Mouse (Mus musculus): ENCODE data around the gene Myo9b.
A peak's percentile ranks its signal among the peaks of the same experiment; 100 is the strongest.
"Not testable (repeated sequence)": the region's sequence is repeated elsewhere in the genome, so short reads cannot be mapped to it uniquely, and the experiment has no call there.

Myo9b gene

GRCm38 (mm10) chr8:71296188-71296621, 23.7 kb downstream of the Myo9b start:
- peak in 1 of 2 experiments; percentile 56 for DNase-seq (ENCODE audit: inconsistent age in 2 of 2, low spot score in 1 of 2)

DNA sequence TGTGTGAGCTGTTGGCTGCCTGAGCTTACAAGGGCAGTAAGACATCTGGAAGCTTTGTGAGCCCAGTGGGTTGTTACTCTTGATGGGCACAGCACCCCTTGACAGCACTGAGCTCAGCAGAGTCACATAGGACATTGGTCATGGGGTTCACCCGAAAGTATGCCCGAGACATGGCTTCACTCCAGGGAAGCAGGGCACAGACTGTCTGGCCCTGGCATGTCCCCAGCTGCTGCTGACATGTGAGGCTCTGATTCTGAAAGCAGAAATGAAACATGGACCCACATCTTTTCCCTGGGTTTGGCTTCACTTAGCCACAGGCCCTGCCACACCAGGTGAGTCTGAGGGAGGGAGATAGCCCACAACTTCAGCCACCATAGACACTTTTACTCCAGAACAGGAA, 24.3 kb downstream of the Myo9b start:
- DNase-seq (ENCODE audit: inconsistent age in 2 of 2, low spot score in 1 of 2), result no peak

DNA sequence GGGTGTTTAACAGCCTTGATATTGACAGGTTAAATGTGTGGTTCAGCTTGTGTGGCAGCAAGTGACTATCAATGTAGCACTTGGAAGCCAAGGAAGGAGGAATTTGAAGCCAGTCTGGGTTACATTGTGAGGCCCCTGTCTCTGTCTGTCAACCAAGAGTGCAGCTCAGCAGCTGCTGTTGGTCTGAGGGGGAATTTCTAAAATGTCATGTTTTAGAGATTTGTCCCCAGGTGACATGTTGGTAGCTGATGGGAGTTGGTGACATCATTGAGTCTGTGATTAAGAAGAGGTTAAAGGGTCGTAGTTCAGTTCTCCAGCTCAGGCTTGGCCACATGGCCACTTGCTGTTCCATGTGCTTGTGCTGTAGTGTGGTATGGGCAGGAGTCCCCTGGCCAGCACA, 24.9 kb downstream of the Myo9b start:
- DNase-seq (ENCODE audit: inconsistent age in 2 of 2, low spot score in 1 of 2), result no peak

DNA sequence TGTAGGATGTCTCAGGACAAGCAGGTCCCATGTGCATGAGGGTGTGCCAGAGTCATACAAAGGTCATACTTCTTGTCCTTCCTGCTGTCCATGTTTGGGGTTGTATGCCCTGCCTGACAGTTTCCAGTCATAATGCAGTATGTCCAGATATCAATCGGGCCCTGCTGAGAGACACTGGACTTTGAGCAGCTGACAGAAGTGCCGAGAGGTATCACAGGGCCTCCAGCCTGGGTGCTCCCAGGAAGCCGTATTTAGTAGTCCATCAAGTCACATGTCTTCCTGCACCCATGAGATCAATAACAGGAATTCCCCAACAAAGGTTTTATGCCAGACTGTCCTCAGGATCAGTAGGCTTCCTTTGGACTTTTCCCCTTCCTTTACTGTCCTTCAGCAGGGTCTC, 27.2 kb downstream of the Myo9b start:
- no peak for DNase-seq (ENCODE audit: inconsistent age in 2 of 2, low spot score in 1 of 2)

DNA sequence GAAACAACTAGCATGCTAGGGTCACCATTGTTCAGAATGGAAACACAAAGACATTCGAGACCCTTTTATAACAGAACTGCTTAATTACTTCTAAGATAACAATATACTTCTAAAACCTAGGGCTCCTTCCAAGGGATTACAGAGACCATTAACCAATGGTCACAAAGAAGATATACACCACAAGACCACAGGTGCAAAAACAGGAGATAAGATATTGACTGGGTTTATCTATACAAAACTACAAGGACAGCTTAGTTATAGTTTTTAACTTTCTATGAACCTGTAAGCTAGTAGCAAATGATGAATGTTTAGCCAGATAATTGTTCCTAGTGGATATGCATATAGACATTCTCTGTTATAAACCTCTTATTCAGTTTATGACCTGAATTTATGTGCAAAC, 30.3 kb downstream of the Myo9b start:
- no peak for DNase-seq (ENCODE audit: inconsistent age in 2 of 2, low spot score in 1 of 2)

- DNase-seq (ENCODE audit: inconsistent age in 2 of 2, low spot score in 1 of 2), result peak in 1 of 2 experiments; percentile 45
Observed at GRCm38 (mm10) chr8:71303632-71304031, 31.1 kb downstream of the Myo9b start.

- DNase-seq (ENCODE audit: inconsistent age in 2 of 2, low spot score in 1 of 2), result no peak
Observed at GRCm38 (mm10) chr8:71305988-71306387, 33.5 kb downstream of the Myo9b start.

DNA sequence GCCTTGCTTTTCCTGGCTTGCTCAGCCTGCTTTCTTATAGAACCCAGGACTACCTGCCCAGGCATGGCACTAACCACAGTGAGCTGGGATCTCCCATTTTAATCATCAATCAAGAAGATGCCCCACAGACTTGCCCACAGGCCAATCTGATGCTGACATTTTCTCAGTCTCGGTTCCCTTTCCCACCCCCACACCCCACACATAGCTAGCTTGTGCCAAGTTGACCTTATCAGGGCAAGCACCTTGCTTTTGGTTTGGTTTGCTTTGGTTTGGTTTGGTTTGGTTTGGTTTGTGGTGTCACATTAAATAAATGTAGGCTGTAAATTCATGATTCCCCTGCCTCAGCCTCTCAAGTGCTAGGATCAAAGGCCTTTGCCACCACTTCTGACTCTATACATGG, 34.9 kb downstream of the Myo9b start:
- no peak for DNase-seq (ENCODE audit: inconsistent age in 2 of 2, low spot score in 1 of 2)

DNA sequence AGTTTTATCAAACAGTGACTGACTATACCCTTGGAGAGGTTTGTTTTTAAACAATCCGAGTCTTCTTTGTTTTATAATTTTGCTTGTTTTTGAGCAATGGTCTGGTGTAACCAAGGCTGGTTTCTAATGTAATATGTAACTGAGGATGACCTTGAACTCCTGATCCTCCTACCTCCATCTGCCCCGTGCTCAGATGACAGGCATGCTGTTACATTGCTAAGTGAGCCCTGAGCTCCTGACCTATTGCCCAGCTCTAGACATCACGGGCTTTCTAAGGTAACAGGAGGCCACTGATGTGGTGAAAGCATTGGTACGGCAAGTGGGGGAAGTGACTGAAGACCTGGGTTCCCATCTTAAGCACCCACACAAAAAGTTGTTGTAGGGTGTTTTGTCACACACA, 35.4 kb downstream of the Myo9b start:
- no peak for DNase-seq (ENCODE audit: inconsistent age in 2 of 2, low spot score in 1 of 2)

DNA sequence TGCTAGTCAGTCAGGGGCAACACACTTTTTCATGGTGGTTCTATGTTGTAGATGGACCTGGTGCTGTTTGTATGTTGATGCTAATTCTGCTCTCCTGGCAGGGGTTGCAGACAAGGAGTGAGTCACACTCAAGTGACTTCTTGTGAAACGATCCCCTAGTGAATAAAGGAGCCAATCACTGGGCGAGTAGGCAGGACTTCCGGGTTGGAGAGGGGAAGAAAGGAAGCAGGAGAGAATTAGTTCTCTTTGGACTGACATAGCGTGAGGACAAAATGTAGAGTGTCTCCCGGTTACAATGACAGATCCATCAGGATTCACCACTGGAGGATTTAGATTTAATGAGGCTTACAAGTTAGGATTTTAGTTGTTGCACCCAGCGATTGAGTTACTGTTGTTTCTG, 37.9 kb downstream of the Myo9b start:
- DNase-seq (ENCODE audit: inconsistent age in 2 of 2, low spot score in 1 of 2), result peak; percentile 52 to 80

DNA sequence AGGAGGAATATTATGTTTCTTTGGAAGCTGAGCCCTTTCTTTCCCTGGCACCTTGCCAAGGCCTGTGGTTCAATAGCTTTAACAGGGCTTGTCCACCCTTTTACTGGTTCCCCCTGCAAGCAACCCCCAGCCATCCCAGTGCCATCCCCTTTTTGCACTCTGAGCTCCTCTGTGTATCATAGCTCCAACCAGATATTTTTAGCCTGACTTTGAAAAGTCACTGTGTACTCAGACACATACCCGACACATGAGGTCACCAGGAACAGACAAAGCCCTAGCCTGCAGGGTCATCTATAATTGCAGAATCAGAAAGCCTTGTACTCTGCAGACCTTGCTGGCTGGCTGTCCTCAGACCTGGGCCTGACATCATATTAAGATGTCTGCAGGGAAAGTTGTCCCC, 40.2 kb downstream of the Myo9b start:
- peak; percentile 82 to 91 for DNase-seq (ENCODE audit: inconsistent age in 2 of 2, low spot score in 1 of 2)

- no peak for DNase-seq (ENCODE audit: inconsistent age in 2 of 2, low spot score in 1 of 2)
Observed at GRCm38 (mm10) chr8:71313951-71314350, 41.4 kb downstream of the Myo9b start.

GRCm38 (mm10) chr8:71315972-71316371, 43.5 kb downstream of the Myo9b start:
- DNase-seq (ENCODE audit: inconsistent age in 2 of 2, low spot score in 1 of 2), result no peak

GRCm38 (mm10) chr8:71316486-71317031, 44.0 kb downstream of the Myo9b start:
- no peak for DNase-seq (ENCODE audit: inconsistent age in 2 of 2, low spot score in 1 of 2)

DNA sequence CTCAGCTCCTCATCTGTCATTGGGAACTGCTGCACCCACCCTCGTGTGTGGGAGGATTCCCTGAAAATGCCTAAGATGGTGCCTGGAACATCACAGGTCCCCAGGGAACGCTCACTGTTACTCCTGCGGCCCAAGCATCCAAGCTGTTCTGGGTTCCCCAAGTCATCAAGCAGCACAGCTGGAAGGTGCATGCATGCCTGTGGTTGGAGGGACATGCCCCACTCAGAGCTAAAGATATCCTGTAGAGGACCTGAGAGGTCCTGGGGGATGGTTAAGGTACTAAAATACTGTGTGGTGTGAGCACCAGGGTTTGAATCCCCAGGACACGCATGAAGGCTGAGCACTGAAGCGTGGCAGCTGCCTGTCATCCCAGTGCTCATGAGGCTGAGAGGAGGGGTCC, 46.1 kb downstream of the Myo9b start:
- not testable (repeated sequence) for DNase-seq (ENCODE audit: inconsistent age in 2 of 2, low spot score in 1 of 2)

DNA sequence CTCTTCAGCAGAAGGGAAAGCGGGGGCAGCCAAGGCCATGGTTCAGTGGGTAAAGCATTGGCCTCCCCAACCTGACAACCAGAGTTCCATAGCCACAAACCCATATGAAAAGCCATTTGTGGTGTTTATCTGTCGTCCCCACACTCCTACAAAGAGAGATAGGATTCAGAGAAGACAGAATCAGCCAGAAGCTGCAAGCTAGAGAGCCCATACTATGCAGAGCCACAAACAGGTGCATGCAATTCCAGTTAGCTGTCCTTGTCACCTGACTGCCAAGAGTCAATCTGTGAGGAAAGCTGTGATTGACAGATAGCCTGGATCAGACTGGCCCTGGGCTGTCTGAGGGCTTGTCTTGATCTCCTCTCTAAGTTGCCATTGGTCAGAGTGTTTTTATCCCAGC, 47.2 kb downstream of the Myo9b start:
- not testable (repeated sequence) for DNase-seq (ENCODE audit: inconsistent age in 2 of 2, low spot score in 1 of 2)

DNA sequence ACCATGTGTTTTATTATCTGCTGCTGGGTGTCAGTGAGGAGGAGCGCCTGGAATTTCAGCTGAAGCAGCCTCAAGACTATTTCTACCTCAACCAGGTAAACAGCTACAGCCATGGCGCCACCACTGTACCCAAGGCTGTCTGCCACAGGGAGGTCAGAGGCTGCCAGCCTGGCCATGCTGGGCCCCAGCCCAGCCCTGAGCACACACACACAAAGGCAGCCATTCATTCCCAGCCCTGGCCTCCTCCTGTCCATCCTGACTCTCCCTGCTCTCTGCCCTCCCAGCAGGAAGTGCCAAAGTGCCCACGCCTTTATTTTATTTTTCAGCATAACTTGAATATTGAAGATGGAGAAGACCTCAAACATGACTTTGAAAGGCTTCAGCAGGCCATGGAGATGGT, 50.4 kb downstream of the Myo9b start:
- no peak for DNase-seq (ENCODE audit: inconsistent age in 2 of 2, low spot score in 1 of 2)

DNA sequence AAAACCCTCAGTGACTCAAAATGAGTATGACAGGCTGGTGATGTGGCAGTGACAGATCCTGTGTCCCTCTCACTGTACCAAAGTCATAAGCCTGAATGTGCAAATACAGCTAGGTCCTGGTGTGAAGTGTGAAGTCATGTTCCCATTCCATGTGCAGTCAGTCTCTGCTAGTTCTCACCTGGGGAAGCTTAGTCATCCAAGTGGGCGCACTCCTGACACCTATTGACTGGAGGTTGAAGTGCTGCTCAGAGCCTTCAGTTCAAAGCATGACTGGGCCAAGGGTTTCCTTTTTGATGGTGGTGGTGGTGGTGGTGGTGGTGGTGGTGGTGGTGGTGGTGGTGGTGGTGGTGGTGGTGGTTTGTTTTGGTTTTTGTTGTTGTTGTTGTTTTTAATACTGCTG, 52.3 kb downstream of the Myo9b start:
- DNase-seq (ENCODE audit: inconsistent age in 2 of 2, low spot score in 1 of 2), result peak in 1 of 2 experiments; percentile 69

- DNase-seq (ENCODE audit: inconsistent age in 2 of 2, low spot score in 1 of 2), result not testable (repeated sequence)
Observed at GRCm38 (mm10) chr8:71337834-71338233, 65.3 kb downstream of the Myo9b start.

- peak in 1 of 2 experiments; percentile 65 for DNase-seq (ENCODE audit: inconsistent age in 2 of 2, low spot score in 1 of 2)
Observed at GRCm38 (mm10) chr8:71340625-71341024, 68.1 kb downstream of the Myo9b start.

- no peak for DNase-seq (ENCODE audit: inconsistent age in 2 of 2, low spot score in 1 of 2)
Observed at GRCm38 (mm10) chr8:71346581-71346980, 74.1 kb downstream of the Myo9b start.

DNA sequence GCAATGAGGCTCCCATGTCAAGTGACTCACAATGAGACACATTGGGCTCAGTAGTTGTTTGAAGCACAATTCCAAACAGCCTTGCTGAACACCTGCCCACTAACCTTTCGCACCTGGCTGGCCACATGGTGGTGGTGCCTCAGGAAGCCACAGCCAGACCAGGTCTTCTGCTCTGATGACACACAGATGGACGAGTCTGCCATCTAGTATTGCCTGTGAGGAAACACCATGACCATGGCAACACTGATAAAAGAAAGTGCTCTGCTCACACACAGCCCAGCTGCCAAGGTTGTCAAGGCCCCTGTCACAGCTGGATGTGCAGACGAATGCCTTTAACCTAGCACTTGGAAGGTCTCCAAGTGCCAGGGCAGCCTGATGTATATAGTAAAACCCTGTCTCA, 78.6 kb downstream of the Myo9b start:
- peak in 1 of 2 experiments; percentile 53 for DNase-seq (ENCODE audit: inconsistent age in 2 of 2, low spot score in 1 of 2)

DNA sequence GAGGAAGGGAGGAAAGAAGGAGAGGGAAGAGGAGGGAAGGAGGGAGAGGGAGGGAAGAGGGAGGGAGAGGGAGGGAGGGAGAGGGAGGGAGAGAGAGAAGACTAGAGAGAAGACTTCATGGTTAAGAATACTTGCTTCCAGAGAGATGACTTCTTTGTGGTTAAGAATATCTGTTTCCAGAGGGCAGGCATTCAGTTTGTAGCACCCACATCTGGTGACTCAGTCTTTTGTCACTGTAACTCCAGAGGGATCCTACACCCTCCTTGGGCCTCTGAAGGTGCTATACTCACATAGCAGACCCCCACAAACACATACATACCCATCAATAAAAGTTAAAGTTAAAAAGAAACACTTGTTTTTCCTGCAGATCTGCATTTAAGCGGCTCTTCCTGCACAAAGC, 79.0 kb downstream of the Myo9b start:
- DNase-seq (ENCODE audit: inconsistent age in 2 of 2, low spot score in 1 of 2), result no peak

DNA sequence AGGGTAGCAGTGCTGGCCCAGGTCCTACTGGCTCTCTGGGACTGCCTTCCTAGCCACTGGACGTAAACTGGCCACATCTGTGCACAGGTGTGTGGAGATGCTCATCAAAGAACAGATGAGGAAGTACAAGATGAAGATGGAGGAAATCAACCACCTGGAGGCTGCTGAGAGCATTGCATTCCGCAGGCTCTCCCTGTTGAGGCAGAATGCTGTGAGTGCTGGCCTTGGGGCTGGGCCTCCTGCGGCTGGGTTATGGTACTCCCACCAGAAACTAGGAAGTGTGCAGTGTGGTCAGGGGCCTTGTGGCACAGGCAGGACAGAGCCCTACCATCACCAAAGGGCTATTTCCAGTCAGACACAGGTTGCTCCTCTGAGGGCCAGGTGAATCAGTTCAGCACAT, 85.5 kb downstream of the Myo9b start:
- no peak for DNase-seq (ENCODE audit: inconsistent age in 2 of 2, low spot score in 1 of 2)

Measured in adrenal gland, adult (tissue).